Mouse (Mus musculus) lung, adult 18-20 months (tissue): ENCODE data around the gene Speer4f2.
A peak's percentile ranks its signal among the peaks of the same experiment; 100 is the strongest.
"Not testable (repeated sequence)": the region's sequence is repeated elsewhere in the genome, so short reads cannot be mapped to it uniquely, and the experiment has no call there.

Experiments
- DNase-seq, 2 experiments: peaks; one replicate each; pipeline ENCODE4 v3.0.0; 2022; ENCODE audit warnings: mixed read lengths in 2 of 2

Gene Speer4f2

GRCm38 (mm10) chr5:17372880-17373279 lies at the start of gene Speer4f2:
Speer4f2 (plus strand) TSS chr5:17373180.
- DNase-seq: not testable (repeated sequence)

- no peak for DNase-seq
Observed at GRCm38 (mm10) chr5:17328946-17329566, 43.9 kb upstream of the Speer4f2 start.

DNA sequence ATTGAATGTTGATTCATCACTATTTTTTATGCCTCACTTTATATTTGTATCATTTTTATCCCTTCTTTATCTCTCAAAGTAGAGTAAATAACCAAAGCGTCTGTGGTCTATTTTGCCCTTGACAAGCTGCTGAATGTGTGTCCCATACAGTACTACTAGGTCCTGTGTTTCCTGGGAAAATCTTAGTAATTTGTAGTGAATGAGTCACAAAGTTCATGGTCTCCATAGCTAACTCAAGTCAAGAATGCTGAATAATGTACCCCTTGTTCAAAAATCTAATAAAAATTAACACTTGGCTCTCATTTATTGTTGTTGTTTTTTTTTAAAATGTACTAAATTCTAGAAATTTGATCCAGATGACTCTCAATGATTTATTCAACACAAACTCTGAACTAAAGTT lies 38.1 kb upstream of the Speer4f2 start:
- no peak for DNase-seq

GRCm38 (mm10) chr5:17345741-17346140 lies 27.2 kb upstream of the Speer4f2 start:
- peak in 1 of 2 experiments; percentile 15 for DNase-seq

- DNase-seq: no peak
Observed at GRCm38 (mm10) chr5:17359394-17359999, 13.5 kb upstream of the Speer4f2 start.

GRCm38 (mm10) chr5:17389926-17390325 lies 16.9 kb downstream of the Speer4f2 start:
- DNase-seq: no peak

- DNase-seq: no peak
Observed at GRCm38 (mm10) chr5:17391207-17391606, 18.2 kb downstream of the Speer4f2 start.

DNA sequence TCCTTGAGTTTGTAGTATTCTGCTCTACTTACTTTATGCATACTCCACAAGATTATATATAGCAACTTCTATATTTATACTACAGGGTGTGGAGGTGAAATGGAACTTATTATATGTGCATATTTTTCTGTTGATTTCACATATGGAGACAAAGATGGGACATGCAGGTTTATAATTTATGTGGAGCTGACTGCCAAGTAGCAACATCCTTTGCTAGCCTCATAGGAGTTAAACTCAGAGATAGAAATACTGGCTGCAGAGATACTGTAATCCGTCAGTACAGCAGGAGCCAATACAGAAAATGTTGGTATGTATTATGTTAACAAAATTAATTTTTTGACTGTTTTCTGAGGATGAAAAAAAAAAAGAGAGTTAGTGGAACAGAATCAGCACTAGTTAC lies 27.6 kb downstream of the Speer4f2 start:
- no peak for DNase-seq

DNA sequence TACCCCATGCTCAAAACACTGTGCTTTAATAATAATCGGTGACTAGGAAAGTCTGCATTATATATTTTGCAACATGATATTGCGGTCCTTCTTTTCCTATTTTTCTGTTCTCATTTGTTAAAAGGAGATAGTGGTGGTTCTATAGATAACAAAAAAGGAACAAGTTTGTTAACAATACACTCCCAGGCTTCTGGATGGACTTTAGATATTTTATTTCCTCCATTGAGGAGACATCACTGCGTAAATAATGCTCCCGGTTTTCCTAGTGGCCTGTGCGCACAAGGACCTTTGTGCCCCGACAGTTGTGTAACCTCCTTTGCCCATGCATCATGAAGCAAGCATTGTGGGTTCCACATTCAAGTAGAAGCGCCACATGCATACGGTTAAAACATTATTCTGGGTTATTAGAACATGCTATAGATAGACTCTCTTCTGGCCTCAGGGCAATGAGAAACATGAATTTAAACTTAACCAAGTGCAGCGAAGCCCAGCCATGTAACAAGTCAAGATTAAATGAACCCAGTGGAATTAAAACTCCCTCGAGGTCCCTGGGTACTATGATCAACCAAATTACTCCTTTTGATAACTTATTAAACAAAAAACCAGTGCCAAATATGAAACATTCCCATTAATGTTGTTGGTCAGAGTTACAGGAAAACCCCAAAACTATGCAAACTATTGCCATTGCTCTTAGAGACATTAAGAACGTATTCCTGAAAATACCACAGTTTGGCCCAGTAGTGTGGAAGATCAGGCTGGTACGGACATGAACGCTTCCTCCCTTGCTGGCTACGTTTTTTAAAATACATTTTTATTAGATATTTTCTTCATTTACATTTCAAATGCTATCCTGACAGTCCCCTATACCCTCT lies 28.5 kb downstream of the Speer4f2 start:
- DNase-seq: no peak

GRCm38 (mm10) chr5:17402330-17403125 lies 29.5 kb downstream of the Speer4f2 start:
- DNase-seq: peak in 1 of 2 experiments; percentile 13

DNA sequence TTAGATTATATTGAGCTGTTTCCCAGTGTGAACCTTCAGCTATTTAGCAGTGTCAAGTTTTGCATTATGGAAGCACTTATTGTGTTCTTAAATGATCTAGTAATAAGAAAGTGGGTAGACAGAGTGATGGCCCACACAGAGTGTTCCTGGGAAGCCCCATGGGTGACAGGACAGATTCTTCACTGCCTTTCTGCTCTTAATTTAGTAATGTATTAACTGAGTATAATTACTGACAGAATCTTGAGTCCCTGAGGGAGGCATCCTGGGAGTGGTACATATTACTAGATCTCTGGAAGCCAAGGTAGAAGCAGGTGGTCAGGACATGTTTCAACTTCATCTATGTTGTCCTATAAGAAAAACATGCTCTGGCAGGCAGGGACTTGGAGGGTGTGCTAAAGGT lies 30.6 kb downstream of the Speer4f2 start:
- no peak for DNase-seq

GRCm38 (mm10) chr5:17408924-17409660 lies 36.1 kb downstream of the Speer4f2 start:
- DNase-seq: no peak

DNA sequence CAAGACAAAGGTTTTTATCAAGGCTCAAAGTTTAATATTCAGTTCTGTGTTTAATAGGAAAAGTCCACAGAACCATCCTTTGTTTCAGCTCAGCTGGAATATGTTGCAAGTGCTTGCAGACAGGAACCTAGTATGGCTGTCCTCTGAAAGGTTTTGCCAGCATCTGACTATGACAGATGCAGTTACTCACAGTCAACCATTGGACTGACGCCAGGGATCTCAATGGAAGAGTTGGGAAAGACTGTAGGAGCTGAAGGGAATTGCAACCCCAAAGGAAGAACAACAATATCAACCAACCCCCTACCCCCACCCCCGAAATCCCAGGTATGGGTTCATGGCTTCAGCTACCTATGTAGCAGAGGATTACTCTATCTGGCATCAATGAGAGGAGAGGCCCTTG lies 44.2 kb downstream of the Speer4f2 start:
- no peak for DNase-seq

DNA sequence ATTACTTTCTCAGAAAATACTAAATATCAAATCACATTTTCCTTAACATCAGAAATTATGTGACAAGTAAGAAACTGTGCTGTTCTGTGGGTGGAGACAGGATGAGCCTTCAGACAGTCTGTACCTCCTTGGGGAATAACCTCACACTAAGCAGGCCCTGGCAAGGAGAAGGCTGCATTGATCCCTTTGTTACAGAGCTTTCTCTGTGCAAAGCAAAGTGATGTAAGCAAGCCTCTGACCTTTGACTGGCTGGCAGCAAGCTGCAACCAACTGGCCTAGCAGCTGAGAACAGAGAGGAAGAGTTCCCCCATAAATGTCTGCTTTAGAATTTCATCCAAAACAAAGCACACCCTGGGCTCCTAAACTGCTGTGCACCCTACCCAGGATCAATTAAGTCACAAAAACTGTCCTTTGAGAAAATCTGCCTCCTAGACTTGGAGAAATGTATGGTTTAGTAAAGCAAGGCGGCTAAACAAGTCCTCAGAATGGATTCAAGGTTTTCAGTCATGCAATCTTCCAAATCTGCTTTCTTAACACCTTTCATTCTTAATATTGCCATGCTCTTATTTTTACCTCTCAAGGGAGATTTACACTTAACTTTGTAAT lies 46.3 kb downstream of the Speer4f2 start:
- no peak for DNase-seq

DNA sequence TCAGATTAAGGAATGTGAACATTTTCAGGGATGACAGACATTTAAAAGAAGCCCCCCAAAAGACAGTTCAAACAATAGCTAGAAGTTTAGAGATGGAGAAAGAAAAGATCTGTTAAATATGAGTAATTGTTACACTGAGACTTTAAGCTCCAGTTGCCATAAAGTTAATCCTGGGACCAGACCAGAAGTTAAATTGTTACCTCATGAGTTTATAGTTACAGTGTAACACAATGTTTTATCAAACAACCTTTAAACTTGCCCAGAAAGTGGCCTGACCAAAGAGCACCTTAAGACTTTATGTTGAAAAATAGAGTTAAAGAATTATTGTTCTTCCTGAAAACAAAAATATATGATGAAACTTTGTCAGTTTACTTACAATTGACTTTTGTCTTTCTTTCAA lies 46.9 kb downstream of the Speer4f2 start:
- no peak for DNase-seq

GRCm38 (mm10) chr5:17422225-17422624 lies 49.2 kb downstream of the Speer4f2 start:
- DNase-seq: no peak

DNA sequence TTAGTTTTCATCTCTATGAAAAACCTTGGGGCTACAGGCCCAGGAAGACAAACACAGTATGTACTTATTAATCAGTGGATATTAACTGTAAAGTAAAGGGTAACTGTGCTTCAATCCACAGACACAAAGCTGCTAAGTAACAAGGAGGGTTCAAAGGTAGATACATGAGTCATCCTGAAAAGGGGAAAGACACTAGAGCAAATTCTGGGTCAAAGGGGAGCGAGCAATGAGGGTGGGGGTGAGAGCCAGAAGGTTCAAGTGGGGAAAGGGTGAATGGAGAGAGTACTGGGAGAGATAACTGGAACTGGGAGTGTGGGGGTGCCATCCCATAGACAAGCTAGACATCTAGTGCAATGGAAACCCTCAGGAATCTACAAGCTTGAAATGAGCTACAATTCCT lies 54.0 kb downstream of the Speer4f2 start:
- DNase-seq: no peak
